Mouse (Mus musculus): ENCODE measurements around the gene Hebp2. TPM values are rescaled to one million over a fixed set of nuclear protein-coding genes. Genes with fewer than 3 reads are reported as not detected.

Hebp2 gene
- 20.2 and 22.7 TPM in 2 replicates for polyA plus RNA-seq (2015; fragmentation: Nextera tagmentation; extraction: Ambion mirVana)

GRCm38 (mm10) chr10:18545813-18546235 is at the start of gene Hebp2:
TSS of gene Hebp2 (minus strand) at chr10:18546076.

Other genes with a start within 250 kb of the Hebp2 start
- 9.4 and 10.4 TPM in 2 replicates for gene Nhsl1, start 227.1 kb downstream of the Hebp2 start, polyA plus RNA-seq (2015; fragmentation: Nextera tagmentation; extraction: Ambion mirVana)
- 7.4 and 8.4 TPM in 2 replicates for gene Arfgef3, start 197.9 kb upstream of the Hebp2 start, polyA plus RNA-seq (2015; fragmentation: Nextera tagmentation; extraction: Ambion mirVana)
- gene Gm4922, start 240.7 kb upstream of the Hebp2 start, polyA plus RNA-seq (2015; fragmentation: Nextera tagmentation; extraction: Ambion mirVana) = 0.23 and 0.50 TPM in 2 replicates

Measured in neural tube, postnatal 0 days (tissue).